Mouse (Mus musculus): Measurements from ENCODE around the gene Me1. TPM values are rescaled to one million over a fixed set of nuclear protein-coding genes. Genes with fewer than 3 reads are reported as not detected.

Gene Me1
- total and polyA plus RNA-seq, 2 experiments from 2014 or later: 9.2 to 35.1 TPM

DNA sequence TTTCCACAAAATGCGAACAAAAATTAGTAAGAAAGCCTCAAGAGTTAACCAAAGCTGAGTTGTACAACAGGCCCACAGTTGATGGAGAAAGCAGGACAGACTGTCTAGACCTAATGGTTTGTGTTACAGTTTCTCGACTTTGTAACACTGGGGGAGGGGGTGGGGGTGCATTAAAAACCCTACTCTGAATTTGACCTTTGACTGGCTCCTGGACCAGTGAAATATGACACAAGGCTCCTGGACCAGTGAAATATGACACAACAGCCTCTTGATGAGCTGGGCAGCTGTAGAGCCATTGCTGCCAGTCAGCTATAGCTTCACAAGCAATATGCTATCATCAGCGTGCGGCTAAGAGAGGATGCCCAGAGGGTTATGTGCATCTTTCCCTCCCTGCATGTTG is 37.4 kb downstream of the Me1 start:
- H3K4me3 ChIP-seq (ENCODE audit: low read depth, low read length): no peak overlapping the region
- H3K36me3 ChIP-seq (replicated peaks; ENCODE audit: control insufficient read depth, insufficient read depth, low read length): no peaks in the 10 kb centered on the region; the same call in 1 of the 2 replicates
- H3K4me2 ChIP-seq (ENCODE audit: low read depth, low read length): no peak overlapping the region
- WGBS: 85% methylated on average over 4 of the region's 4 CpGs
- TF ChIP-seq EP300 (IDR thresholded peaks at IDR 0.05; ENCODE audit: low read depth): no peak
- no peak for TF ChIP-seq CTCF (IDR thresholded peaks at IDR 0.05; ENCODE audit: low read depth)
- no peak for ATAC-seq (ENCODE audit: insufficient read depth, low read depth)
- H3K9me3 ChIP-seq (replicated peaks; ENCODE audit: control insufficient read depth, low read length): no peaks in the 10 kb centered on the region
- no peaks in the 10 kb centered on the region for H3K27me3 ChIP-seq (ENCODE audit: control insufficient read depth, insufficient read depth, low read length)
- no peak overlapping the region for H3K27ac ChIP-seq (ENCODE audit: low read depth)
- no peaks in the 10 kb centered on the region for H3K4me1 ChIP-seq (ENCODE audit: control insufficient read depth, insufficient read depth)
- DNase-seq (ENCODE audit: low spot score): no peak
- H3K9ac ChIP-seq (replicated peaks; ENCODE audit: low read depth, low read length): no peak overlapping the region

DNA sequence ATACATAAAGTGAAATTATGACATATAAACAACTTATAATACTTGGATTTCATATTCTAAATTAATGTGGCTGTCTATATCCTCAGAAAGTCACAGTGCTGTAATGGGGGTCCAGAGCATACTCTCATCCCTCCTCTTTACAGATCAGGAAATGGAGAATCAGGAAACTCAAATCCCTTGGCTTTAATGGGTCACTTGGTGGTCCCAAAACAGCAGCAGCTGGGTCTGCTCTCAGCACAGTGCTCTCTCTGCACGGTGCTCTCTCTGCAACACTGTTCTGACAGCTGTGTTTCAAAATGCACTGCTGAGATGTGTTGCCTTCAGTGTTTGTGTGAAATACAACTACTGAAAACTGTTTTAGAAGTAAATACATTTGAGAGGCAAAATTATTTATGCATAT is 43.6 kb downstream of the Me1 start:
- no peak overlapping the region for H3K4me2 ChIP-seq (ENCODE audit: low read depth, low read length)
- H3K9me3 ChIP-seq (replicated peaks; ENCODE audit: control insufficient read depth, low read length): no peaks in the 10 kb centered on the region
- TF ChIP-seq CTCF (IDR thresholded peaks at IDR 0.05; ENCODE audit: low read depth) (no peak), EP300 (IDR thresholded peaks at IDR 0.05; ENCODE audit: low read depth) (no peak)
- DNase-seq (ENCODE audit: low spot score) (no peak), ATAC-seq (ENCODE audit: insufficient read depth, low read depth) (no peak)
- no peak overlapping the region for H3K4me3 ChIP-seq (ENCODE audit: low read depth, low read length)
- no peak overlapping the region for H3K9ac ChIP-seq (replicated peaks; ENCODE audit: low read depth, low read length)
- H3K36me3 ChIP-seq (replicated peaks; ENCODE audit: control insufficient read depth, insufficient read depth, low read length): no peaks in the 10 kb centered on the region; the same call in 1 of the 2 replicates
- H3K27ac ChIP-seq (ENCODE audit: low read depth): no peak overlapping the region
- WGBS: 57% methylated on average over 1 of the region's 1 CpGs
- H3K27me3 ChIP-seq (ENCODE audit: control insufficient read depth, insufficient read depth, low read length): no peaks in the 10 kb centered on the region
- H3K4me1 ChIP-seq (ENCODE audit: control insufficient read depth, insufficient read depth): no peaks in the 10 kb centered on the region

DNA sequence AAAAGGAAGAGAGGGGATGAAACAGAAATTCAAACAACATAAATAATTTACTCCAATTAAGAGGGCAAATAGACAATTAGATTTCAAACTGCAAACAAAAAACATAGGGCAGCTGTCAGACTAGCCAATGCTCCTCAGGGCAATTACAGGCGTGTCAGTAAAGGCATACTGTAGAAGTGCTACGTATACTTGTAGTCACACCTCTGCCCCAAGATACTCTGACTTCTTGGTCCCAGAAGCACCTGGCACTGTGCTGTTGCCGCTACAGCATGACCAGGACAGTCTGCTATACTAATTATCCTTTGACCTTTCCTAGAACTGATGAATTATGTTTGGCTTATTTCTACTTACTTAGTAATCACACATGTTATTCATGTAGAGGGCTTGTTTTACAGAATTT is 44.5 kb downstream of the Me1 start:
- Histone ChIP-seq H3K4me2 (ENCODE audit: low read depth, low read length) (no peak overlapping the region), H3K9ac (replicated peaks; ENCODE audit: low read depth, low read length) (no peak overlapping the region), H3K27me3 (ENCODE audit: control insufficient read depth, insufficient read depth, low read length) (no peaks in the 10 kb centered on the region), H3K4me3 (ENCODE audit: low read depth, low read length) (no peak overlapping the region), H3K9me3 (replicated peaks; ENCODE audit: control insufficient read depth, low read length) (no peaks in the 10 kb centered on the region), H3K36me3 (replicated peaks; ENCODE audit: control insufficient read depth, insufficient read depth, low read length) (no peaks in the 10 kb centered on the region; the same call in 1 of the 2 replicates), H3K27ac (ENCODE audit: low read depth) (no peak overlapping the region), H3K4me1 (ENCODE audit: control insufficient read depth, insufficient read depth) (no peaks in the 10 kb centered on the region)
- 84% methylated on average over 3 of the region's 3 CpGs for WGBS
- DNase-seq (ENCODE audit: low spot score) (no peak), ATAC-seq (ENCODE audit: insufficient read depth, low read depth) (no peak)
- TF ChIP-seq EP300 (IDR thresholded peaks at IDR 0.05; ENCODE audit: low read depth) (no peak), CTCF (IDR thresholded peaks at IDR 0.05; ENCODE audit: low read depth) (no peak)

DNA sequence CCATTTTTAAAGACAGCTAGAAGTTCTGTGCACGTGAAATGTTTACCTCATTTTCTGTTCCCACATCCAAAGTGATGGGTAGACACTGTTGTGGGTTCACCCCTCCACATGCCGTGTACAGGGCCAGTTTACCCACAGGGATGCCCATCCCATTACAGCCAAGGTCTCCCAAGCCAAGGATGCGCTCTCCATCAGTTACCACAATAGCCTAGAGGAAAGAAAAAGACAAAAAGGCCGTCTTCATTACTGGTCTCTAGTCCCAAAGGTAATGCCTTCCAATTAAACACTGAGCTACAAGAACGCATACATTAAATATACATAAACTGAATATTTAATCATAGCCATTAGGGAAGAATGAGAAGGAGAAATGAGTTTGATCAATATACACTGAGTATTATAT is 44.9 kb downstream of the Me1 start:
- no peak for ATAC-seq (ENCODE audit: insufficient read depth, low read depth)
- no peaks in the 10 kb centered on the region for H3K9me3 ChIP-seq (replicated peaks; ENCODE audit: control insufficient read depth, low read length)
- no peak overlapping the region for H3K9ac ChIP-seq (replicated peaks; ENCODE audit: low read depth, low read length)
- WGBS: 89% methylated on average over 5 of the region's 5 CpGs
- no peaks in the 10 kb centered on the region for H3K4me1 ChIP-seq (ENCODE audit: control insufficient read depth, insufficient read depth)
- H3K4me2 ChIP-seq (ENCODE audit: low read depth, low read length): no peak overlapping the region
- DNase-seq (ENCODE audit: low spot score): no peak
- no peak for TF ChIP-seq EP300 (IDR thresholded peaks at IDR 0.05; ENCODE audit: low read depth)
- no peak for TF ChIP-seq CTCF (IDR thresholded peaks at IDR 0.05; ENCODE audit: low read depth)
- no peaks in the 10 kb centered on the region; the same call in 1 of the 2 replicates for H3K36me3 ChIP-seq (replicated peaks; ENCODE audit: control insufficient read depth, insufficient read depth, low read length)
- H3K27me3 ChIP-seq (ENCODE audit: control insufficient read depth, insufficient read depth, low read length): no peaks in the 10 kb centered on the region
- H3K4me3 ChIP-seq (ENCODE audit: low read depth, low read length): no peak overlapping the region
- H3K27ac ChIP-seq (ENCODE audit: low read depth): no peak overlapping the region

DNA sequence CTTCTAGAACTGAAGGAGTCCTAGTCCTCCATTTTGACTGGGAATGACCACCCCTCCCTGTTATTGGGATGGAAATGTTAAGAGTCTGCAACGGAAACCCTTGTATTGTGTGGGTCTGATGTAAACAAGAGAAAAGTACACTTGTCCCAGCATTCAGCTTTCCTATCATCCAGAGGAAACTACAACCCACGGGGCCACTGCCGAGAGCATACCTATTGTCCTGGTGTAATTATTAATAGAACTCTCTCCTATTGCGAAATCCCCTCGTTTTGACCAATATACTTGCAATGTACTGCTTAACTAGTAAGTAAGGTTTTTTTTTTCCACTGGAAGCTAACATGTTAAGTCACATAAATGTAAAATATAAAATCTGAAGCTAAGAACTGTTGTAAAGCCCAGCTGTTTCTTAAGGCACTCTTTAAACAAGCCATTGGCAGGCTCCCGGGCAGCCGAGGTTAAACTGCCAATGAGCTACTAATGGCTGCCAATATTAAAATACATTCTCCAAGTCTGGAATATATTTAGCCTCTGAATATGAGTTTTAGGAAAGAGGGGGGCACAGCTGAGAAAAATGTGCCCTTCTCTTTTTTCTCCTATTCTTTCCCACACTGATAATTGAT is 47.7 kb downstream of the Me1 start:
- H3K36me3 ChIP-seq (replicated peaks; ENCODE audit: control insufficient read depth, insufficient read depth, low read length): no peaks in the 10 kb centered on the region
- WGBS: 42% methylated on average over 7 of the region's 7 CpGs
- ATAC-seq (ENCODE audit: insufficient read depth, low read depth): peak; percentile 60
- H3K9me3 ChIP-seq (replicated peaks; ENCODE audit: control insufficient read depth, low read length): no peaks in the 10 kb centered on the region
- H3K4me3 ChIP-seq (ENCODE audit: low read depth, low read length): no peak overlapping the region
- peak overlapping the region; percentile 56 for H3K27ac ChIP-seq (ENCODE audit: low read depth)
- H3K9ac ChIP-seq (replicated peaks; ENCODE audit: low read depth, low read length): no peak overlapping the region
- no peak overlapping the region for H3K4me2 ChIP-seq (ENCODE audit: low read depth, low read length)
- H3K27me3 ChIP-seq (ENCODE audit: control insufficient read depth, insufficient read depth, low read length): no peaks in the 10 kb centered on the region
- DNase-seq (ENCODE audit: low spot score): peak; percentile 40
- H3K4me1 ChIP-seq (ENCODE audit: control insufficient read depth, insufficient read depth): no peaks in the 10 kb centered on the region
- TF ChIP-seq EP300 (IDR thresholded peaks at IDR 0.05; ENCODE audit: low read depth): no peak
- no peak for TF ChIP-seq CTCF (IDR thresholded peaks at IDR 0.05; ENCODE audit: low read depth)

DNA sequence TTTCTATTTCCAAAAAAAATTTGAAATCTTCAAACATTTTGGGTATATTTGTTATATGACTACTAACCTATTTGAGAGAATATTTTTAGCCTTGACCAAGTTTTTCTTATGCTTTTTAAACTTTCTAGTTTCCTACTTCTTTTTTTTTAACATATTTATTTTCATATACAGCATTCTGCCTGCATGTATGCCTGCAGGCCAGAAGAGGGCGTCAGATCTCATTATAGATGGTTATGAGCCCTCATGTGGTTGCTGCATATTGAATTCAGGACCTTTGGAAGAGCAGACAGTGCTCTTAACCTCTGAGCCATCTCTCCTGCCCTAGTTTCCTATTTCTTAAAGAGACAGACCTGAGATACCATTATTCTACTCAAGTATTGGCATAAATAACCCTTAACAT is 48.9 kb downstream of the Me1 start:
- peak; percentile 31; the same call in 1 of the 2 replicates for TF ChIP-seq CTCF (IDR thresholded peaks at IDR 0.05; ENCODE audit: low read depth)
- TF ChIP-seq EP300 (IDR thresholded peaks at IDR 0.05; ENCODE audit: low read depth): no peak
- ATAC-seq (ENCODE audit: insufficient read depth, low read depth): no peak
- H3K4me2 ChIP-seq (ENCODE audit: low read depth, low read length): no peak overlapping the region
- no peaks in the 10 kb centered on the region for H3K27me3 ChIP-seq (ENCODE audit: control insufficient read depth, insufficient read depth, low read length)
- H3K4me1 ChIP-seq (ENCODE audit: control insufficient read depth, insufficient read depth): no peaks in the 10 kb centered on the region
- no peak overlapping the region for H3K4me3 ChIP-seq (ENCODE audit: low read depth, low read length)
- H3K36me3 ChIP-seq (replicated peaks; ENCODE audit: control insufficient read depth, insufficient read depth, low read length): no peaks in the 10 kb centered on the region
- H3K27ac ChIP-seq (ENCODE audit: low read depth): no peak overlapping the region
- no peak overlapping the region for H3K9ac ChIP-seq (replicated peaks; ENCODE audit: low read depth, low read length)
- no peak for DNase-seq (ENCODE audit: low spot score)
- 6% methylated on average over 1 of the region's 1 CpGs for WGBS
- no peaks in the 10 kb centered on the region for H3K9me3 ChIP-seq (replicated peaks; ENCODE audit: control insufficient read depth, low read length)
